Mouse (Mus musculus) right cerebral cortex, postnatal 25 days (tissue): ENCODE measurements around the gene Sdcbp2.
"Not testable (repeated sequence)": the region's sequence is repeated elsewhere in the genome, so short reads cannot be mapped to it uniquely, and the experiment has no call there.

Experiments used
- DNase-seq: peaks from one replicate; pipeline ENCODE4 v3.0.0; 2022

Gene Sdcbp2

GRCm38 (mm10) chr2:151573667-151574066 is 1.2 kb downstream of the Sdcbp2 start:
- DNase-seq = no peak

DNA sequence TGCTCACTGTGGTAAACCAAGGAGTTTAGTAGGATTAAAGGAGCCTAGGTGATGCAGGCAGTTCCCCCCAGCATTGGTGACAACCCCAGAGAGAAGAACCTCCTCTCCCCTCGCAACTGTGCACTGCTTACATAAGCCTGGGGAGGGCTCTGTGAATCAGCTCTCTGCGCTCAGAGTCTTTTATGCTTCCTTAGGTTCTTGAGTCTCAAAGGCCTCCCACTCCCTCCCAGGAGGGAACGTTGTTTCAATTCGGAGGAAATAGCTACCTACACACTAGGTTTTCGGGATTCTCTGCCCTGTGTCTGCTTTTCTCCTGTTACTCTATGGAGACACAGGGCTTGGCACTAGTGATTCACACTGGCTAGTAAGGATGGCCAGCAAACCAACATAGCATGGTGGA is 2.2 kb downstream of the Sdcbp2 start:
- DNase-seq = peak; percentile 79

DNA sequence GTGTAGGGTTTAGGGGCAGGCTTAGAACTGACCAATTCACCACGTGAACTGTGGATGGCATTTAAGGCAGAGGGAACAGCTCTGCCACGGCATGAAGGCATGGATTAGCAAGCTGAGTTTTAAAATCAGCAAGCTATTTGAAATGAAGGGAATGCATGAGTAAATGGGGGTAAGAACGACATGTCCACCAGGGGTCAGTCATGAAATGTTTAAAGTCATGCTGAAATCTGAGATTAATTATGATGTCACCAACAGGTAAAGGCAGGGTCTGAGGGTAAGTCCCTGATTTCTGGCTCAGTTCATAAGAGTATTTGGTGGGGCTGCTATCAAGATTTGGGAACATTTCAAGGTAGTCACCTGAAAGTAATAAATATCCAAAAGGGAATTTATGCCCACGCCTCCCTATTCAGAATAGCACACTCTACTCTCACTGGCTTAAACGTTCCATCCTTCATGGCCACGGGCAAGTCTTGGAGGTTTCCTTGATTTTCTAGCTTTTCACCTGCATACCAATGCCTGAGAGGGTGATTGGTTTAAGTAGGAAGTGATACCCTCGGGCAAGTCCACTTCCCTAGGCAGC is 2.8 kb downstream of the Sdcbp2 start:
- no peak for DNase-seq

DNA sequence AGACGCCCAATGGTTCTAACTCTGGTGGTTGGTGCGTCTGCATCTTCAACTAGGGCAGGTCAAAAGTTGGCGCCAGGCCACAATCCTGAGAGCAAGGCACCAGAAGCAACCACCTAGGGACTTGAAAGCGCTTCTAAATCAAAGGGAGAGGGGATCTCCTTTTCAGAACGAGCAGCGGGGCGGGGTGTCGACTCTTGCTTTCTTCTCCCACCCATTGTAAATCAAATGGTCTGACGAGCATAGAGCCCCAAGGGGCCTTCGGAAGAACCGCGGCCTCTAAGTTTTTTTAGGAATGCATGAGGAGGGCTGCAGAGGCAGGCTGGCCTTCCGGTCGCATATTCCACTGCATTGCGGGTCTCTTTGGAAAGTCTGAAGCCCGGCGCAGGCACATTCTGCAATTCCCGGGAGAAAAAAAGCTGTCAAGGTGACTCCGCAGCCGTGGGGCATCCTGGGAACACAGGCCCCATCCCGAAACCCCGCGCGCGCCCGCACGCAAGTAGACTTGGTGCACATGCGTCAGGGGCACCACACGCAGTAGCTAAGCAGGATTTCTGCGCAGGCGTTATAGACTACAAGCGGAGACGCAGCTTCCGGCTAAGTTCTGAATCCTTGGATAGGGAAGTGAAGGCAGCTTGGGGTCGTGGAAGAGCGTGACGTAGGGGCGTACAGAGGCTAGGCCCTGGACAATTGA is 3.4 kb downstream of the Sdcbp2 start:
- peak; percentile 94 for DNase-seq

DNA sequence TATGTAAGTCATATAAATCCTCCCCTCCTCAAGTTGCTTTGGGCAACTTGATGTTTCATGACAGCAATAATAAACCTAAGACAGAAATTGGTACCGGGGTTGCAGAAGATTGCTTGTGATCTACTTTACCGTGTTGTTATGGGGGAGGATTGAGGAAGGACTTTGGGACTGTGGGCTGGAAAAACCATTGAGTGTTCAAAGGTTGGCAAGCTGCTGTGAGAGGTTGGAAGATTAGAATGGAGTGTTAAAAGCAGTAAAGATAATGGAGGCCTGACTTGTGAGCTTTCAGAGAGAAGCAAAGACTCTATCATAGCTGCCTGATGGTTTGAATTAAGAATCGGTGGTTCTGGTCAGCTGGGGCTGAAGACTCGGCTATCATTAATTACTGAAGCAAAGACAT is 6.8 kb downstream of the Sdcbp2 start:
- DNase-seq = no peak

GRCm38 (mm10) chr2:151580945-151581344 is 8.5 kb downstream of the Sdcbp2 start:
- no peak for DNase-seq

DNA sequence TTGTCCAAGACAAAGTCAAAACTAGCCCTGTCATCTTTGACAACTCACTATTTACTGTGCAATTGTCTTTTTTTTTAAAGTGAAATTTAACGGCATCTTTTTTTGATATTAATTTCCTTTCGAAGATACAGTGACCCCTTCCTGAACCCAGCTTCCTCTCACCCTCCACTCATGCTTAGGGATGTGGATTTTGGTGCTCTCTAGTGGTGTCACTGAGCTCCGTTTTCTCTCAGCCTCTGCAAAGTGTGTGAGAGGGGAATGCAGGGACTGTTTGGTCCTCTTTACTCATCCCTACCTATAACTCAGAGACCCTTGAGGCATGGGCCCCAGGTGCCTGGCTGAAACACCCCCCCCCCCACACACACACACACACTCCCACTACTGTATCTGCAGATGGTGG is 13.5 kb downstream of the Sdcbp2 start:
- no peak for DNase-seq

- DNase-seq = no peak
Observed at GRCm38 (mm10) chr2:151586807-151587206, 14.4 kb downstream of the Sdcbp2 start.

DNA sequence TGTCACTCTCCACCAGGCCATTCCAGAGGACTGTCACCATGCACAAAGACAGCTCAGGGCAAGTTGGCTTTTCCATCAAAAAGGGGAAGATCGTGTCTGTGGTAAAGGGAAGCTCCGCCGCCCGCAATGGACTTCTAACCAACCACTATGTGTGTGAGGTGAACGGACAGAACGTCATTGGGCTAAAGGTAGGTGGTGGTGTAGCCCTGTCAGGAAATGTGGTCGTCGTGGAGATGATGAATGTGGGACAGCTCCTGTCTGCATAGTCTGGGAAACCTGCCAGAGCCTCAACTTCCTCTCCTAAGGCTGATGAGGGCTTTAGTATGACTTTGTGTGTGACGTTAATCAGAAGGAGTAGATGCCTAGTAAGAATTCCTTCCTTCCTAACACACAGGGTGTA is 14.9 kb downstream of the Sdcbp2 start:
- no peak for DNase-seq

DNA sequence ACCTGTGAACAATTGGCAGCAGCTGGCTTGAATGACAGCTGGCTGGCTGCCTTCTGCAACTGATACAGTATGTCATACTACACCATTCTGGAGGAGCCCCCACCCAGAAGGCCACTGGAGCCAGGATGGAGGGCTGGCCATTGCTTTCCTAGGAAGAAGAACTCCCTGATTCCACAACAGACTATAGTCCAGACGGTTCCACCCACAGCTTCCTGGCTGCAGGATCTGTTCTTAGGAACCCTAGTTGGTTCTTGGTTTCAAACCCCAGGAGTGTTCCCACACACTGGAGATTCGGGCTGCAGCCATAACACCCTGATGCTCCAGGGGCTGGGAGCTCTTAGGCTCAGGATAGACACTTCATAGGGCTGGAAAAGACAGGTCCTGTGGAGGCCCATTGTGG is 25.6 kb downstream of the Sdcbp2 start:
- peak; percentile 67 for DNase-seq

GRCm38 (mm10) chr2:151602106-151602505 is 29.7 kb downstream of the Sdcbp2 start:
- no peak for DNase-seq

GRCm38 (mm10) chr2:151603630-151604029 is 31.2 kb downstream of the Sdcbp2 start:
- DNase-seq = no peak

DNA sequence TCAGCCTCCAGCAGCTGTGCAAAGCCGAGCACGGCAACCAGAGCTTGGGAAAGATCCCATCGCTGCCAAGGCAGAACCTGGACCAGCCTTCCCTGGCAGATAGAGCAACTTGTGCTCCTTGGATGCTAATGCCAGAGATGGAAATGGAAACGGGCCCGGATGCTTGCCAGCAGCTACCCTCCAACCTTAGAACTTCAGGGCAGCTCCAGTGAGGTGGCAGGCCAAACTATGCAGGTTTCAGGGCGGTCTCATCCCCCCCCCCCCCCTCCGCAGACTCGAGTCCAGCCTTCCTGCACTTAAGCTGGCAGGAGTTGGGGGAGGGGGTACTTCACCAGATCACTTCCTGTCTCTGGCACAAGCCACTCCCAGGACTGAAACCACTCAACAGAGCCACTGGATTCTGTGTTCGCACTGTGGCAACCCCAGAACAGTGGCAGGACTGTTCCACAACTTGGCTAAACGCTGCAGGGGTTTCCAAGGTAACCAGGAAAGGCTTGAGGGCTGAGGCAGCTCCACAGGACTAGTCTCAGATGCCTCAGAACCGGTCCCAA is 33.1 kb downstream of the Sdcbp2 start:
- DNase-seq = peak; percentile 80

GRCm38 (mm10) chr2:151608435-151608834 is 36.0 kb downstream of the Sdcbp2 start:
- DNase-seq = no peak

- DNase-seq = no peak
Observed at GRCm38 (mm10) chr2:151609974-151610373, 37.6 kb downstream of the Sdcbp2 start.

GRCm38 (mm10) chr2:151615779-151616178 is 43.4 kb downstream of the Sdcbp2 start:
- not testable (repeated sequence) for DNase-seq

DNA sequence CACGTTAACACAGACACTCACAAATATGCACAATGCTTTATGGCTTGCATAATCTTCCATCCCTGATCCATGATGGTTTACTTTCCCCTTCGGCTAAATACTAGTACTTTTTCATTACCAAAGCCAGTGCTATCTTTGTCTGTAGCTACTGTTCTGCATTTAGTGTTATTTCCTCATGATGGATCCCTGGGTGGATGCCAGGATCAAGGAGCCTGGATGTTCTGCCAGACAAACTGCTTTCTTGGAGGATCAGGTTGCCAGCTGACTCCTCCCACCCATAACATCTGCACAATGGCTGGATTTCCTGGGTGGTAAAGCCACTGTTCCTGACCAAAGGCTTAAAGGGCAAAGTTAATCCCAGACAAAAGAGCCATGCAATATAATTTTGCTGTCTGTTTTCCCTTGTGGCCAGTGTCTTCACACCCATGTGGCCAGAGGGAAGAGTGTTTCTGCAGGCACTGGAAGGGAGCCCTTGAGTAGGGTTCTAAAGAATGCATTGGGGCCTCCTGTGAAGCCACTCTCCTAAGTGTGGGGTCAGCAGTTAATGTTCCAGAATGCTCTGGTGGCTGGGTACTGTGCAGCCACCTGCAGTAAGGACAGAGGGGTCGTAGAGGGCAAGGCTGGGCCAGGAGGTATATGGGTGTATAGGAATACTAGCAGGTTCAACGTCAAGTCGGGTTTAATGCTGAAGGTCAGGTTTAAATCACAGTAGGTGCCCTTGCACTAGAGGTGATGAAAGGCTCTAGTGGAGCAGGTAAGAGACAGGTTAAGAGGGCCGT is 44.3 kb downstream of the Sdcbp2 start:
- DNase-seq = no peak

GRCm38 (mm10) chr2:151623776-151624175 is 51.4 kb downstream of the Sdcbp2 start:
- DNase-seq = no peak

- DNase-seq = no peak
Observed at GRCm38 (mm10) chr2:151626296-151626695, 53.9 kb downstream of the Sdcbp2 start.

- DNase-seq = no peak
Observed at GRCm38 (mm10) chr2:151628011-151628410, 55.6 kb downstream of the Sdcbp2 start.

DNA sequence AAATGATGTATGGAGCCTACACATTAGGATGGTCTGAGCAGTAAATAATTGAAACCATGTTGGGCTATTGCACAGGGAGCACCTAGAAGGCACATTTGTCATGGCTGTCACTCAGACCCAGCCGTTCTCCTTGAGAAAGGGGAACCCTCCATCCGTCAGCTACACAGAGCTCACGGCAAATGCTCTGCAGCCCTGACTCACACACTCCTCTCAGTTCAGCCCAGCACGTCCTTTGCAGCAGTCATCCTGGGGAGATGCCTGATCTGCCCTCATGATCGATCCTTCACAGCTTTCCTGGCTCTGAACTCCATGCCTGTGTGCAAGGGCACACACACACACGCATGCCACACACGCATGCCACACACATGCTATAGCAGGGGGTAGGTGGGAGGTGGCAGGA is 56.9 kb downstream of the Sdcbp2 start:
- no peak for DNase-seq

GRCm38 (mm10) chr2:151631406-151632158 is 59.2 kb downstream of the Sdcbp2 start:
- no peak for DNase-seq
